Mouse (Mus musculus): ENCODE data around the gene Srebf1. TPM values are rescaled to one million over a fixed set of nuclear protein-coding genes. Genes with fewer than 3 reads are reported as not detected.

Srebf1 gene
- polyA plus RNA-seq, 1 experiment from 2014 or later: 56.2 TPM

DNA sequence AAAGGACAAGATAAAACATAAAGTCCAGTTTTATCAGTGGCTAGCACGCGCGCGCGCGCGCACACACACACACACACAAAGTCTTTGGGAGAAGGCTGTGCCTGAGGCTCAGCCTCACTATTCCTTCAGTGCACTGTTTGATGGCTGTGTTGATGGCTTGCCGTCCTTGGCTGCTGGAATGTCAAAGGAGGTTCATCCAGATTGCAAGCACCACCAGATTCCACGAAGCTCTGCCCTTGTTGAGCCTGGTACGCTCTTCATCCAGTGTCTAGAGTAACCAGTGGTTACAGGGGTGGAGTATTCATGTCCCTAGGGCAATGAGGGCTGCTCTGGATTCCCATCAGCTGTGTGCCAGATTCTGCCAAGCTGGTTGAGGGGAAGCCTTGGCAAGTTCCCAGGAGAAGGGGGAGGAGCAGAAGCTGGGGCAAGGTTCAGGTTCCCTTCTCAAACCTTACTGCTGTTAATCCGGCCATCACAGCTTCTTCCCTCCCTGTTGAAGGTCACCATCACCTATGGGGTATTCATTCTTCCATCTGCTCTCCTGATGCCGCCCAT is 40.2 kb downstream of the Srebf1 start:
- Histone ChIP-seq H3K27me3 (ENCODE audit: low read depth, poor library complexity, severe bottlenecking) (no peaks in the 10 kb centered on the region), H3K9me3 (replicated peaks) (no peaks in the 10 kb centered on the region), H3K36me3 (peaks cover 61% of the 10 kb centered on the region), H3K4me1 (peaks cover 87% of the 10 kb centered on the region), H3K4me3 (no peak overlapping the region), H3K27ac (no peak overlapping the region)
- DNase-seq (ENCODE audit: low spot score): no peak
- 82% methylated on average over 12 of the region's 12 CpGs for WGBS

DNA sequence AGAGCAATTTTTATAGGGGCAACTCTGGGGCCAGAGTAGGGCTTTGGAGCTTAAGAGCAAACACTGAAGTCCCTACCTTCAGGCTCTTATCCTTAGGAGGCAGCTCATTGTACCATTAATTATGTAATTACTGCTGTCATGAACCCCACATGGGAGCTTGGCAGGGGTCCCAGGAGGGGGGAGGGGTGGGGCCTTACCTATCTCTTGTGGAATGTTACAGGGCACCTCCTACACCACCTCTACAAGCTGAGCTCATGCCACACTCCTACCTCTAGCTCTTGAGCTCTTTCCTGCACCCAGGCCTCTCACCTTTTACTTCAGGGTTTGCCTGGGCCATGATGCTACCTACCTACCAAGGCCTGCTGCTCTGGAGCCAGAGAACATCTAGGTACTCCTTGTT is 43.9 kb downstream of the Srebf1 start:
- Histone ChIP-seq H3K4me1 (peaks cover 99% of the 10 kb centered on the region), H3K9me3 (replicated peaks) (no peaks in the 10 kb centered on the region), H3K4me3 (0 out of 2 replicates have a peak overlapping the region, but pooled peaks have one; percentile 77), H3K27me3 (ENCODE audit: low read depth, poor library complexity, severe bottlenecking) (no peaks in the 10 kb centered on the region), H3K36me3 (peaks cover 41% of the 10 kb centered on the region), H3K27ac (peak overlapping the region; percentile 94; the same call in 1 of the 2 replicates)
- no peak for DNase-seq (ENCODE audit: low spot score)

- H3K4me3 ChIP-seq: peak overlapping the region; percentile 77
- WGBS: 52% methylated on average over 6 of the region's 6 CpGs
- H3K27ac ChIP-seq: peak overlapping the region; percentile 94
- no peaks in the 10 kb centered on the region for H3K9me3 ChIP-seq (replicated peaks)
- H3K4me1 ChIP-seq: peaks cover 99% of the 10 kb centered on the region
- DNase-seq (ENCODE audit: low spot score): no peak
- no peaks in the 10 kb centered on the region for H3K27me3 ChIP-seq (ENCODE audit: low read depth, poor library complexity, severe bottlenecking)
- peaks cover 46% of the 10 kb centered on the region for H3K36me3 ChIP-seq
Measured at GRCm38 (mm10) chr11:60178005-60178404, 44.4 kb downstream of the Srebf1 start.

- Histone ChIP-seq H3K27me3 (ENCODE audit: low read depth, poor library complexity, severe bottlenecking) (no peaks in the 10 kb centered on the region), H3K4me1 (peaks cover 99% of the 10 kb centered on the region), H3K36me3 (peaks cover 49% of the 10 kb centered on the region), H3K9me3 (replicated peaks) (no peaks in the 10 kb centered on the region), H3K4me3 (peak overlapping the region; percentile 77), H3K27ac (peak overlapping the region; percentile 94)
- peak; percentile 60 for DNase-seq (ENCODE audit: low spot score)
- WGBS: under 1% methylated on average over 42 of the region's 42 CpGs
Measured at GRCm38 (mm10) chr11:60176975-60177657, 45.3 kb downstream of the Srebf1 start.

DNA sequence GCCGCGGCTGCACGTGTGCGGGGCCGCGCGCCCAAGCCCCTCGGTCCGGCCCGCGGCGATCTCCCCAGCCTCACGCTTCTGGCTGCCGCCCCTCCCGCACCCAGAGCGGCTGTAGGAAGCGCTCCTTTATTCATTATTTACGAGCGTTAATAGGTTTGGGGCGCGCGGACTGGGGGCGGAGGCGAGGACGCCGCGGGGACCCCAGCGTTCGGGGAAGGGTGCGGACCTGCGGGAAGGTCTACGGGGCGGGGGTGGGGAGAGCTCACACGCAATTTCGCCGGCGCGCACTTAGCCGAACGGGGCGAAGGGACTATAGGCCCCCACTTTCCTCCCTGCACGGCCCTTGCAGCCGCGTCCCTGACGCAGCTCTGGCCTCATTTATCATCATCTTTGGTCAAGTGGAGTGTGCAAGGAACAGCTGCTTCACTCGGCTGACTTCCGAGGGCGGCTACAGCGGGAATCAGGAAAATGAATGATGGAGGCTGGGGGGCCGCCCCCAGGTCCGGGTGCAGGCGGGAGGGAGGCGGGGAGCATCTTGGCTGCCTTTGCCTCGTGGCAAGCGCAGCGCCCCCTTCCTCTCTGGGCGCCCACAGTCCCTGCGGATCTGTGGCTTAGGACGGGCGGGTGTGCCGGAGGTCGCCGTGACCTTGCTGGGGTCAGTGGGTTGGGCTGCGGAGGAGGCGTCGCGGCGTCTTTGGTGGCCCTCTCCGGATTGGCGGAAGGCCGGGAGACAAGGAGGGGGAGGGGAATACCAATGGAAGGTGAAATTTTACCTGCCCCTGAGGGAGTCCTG is 46.0 kb downstream of the Srebf1 start:
- under 1% methylated on average over 71 of the region's 71 CpGs for WGBS
- H3K4me1 ChIP-seq: peaks cover 96% of the 10 kb centered on the region
- peak; percentile 89 for DNase-seq (ENCODE audit: low spot score)
- peak overlapping the region; percentile 94 for H3K27ac ChIP-seq
- H3K36me3 ChIP-seq: peaks cover 49% of the 10 kb centered on the region
- H3K4me3 ChIP-seq: peak overlapping the region; percentile 77
- H3K9me3 ChIP-seq (replicated peaks): no peaks in the 10 kb centered on the region
- no peaks in the 10 kb centered on the region for H3K27me3 ChIP-seq (ENCODE audit: low read depth, poor library complexity, severe bottlenecking)

GRCm38 (mm10) chr11:60175371-60176181 is 46.8 kb downstream of the Srebf1 start:
- peak; percentile 75 for DNase-seq (ENCODE audit: low spot score)
- Histone ChIP-seq H3K27ac (peak overlapping the region; percentile 94), H3K4me1 (peaks cover 94% of the 10 kb centered on the region), H3K27me3 (ENCODE audit: low read depth, poor library complexity, severe bottlenecking) (no peaks in the 10 kb centered on the region), H3K4me3 (peak overlapping the region; percentile 77), H3K36me3 (peaks cover 49% of the 10 kb centered on the region), H3K9me3 (replicated peaks) (no peaks in the 10 kb centered on the region)
- WGBS: under 1% methylated on average over 66 of the region's 66 CpGs

GRCm38 (mm10) chr11:60173606-60174184 is 48.7 kb downstream of the Srebf1 start:
- Histone ChIP-seq H3K27me3 (ENCODE audit: low read depth, poor library complexity, severe bottlenecking) (no peaks in the 10 kb centered on the region), H3K27ac (no peak overlapping the region), H3K9me3 (replicated peaks) (no peaks in the 10 kb centered on the region), H3K36me3 (peaks cover 46% of the 10 kb centered on the region), H3K4me1 (peaks cover 89% of the 10 kb centered on the region), H3K4me3 (no peak overlapping the region)
- DNase-seq (ENCODE audit: low spot score): no peak
- WGBS: 71% methylated on average over 10 of the region's 10 CpGs

- no peak overlapping the region for H3K4me3 ChIP-seq
- H3K9me3 ChIP-seq (replicated peaks): no peaks in the 10 kb centered on the region
- DNase-seq (ENCODE audit: low spot score): no peak
- no peak overlapping the region for H3K27ac ChIP-seq
- H3K27me3 ChIP-seq (ENCODE audit: low read depth, poor library complexity, severe bottlenecking): no peaks in the 10 kb centered on the region
- H3K36me3 ChIP-seq: peaks cover 41% of the 10 kb centered on the region
- 83% methylated on average over 3 of the region's 3 CpGs for WGBS
- H3K4me1 ChIP-seq: peaks cover 89% of the 10 kb centered on the region
Measured at GRCm38 (mm10) chr11:60172074-60172473, 50.3 kb downstream of the Srebf1 start.

DNA sequence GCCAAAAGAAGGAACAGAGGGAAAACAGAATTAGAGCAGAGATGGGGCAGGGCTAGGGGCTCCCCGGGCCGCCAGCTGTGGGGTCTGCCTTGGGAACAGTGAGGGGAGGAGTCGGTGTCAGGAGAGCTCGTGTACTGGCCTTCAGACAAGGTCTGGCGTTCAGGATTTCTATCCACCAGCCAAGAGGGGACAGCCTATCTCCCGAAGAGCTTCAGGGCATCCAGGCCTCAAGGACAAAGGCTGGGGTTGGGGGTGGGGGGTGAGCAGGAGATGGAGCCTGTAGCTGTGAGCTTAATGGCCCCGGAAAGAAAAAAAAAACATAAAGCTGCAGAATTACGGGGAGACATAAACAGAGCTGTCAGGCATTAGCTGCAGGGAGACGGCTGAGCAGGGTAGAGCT is 53.6 kb downstream of the Srebf1 start:
- H3K4me3 ChIP-seq: no peak overlapping the region
- no peaks in the 10 kb centered on the region for H3K9me3 ChIP-seq (replicated peaks)
- 40% methylated on average over 9 of the region's 9 CpGs for WGBS
- DNase-seq (ENCODE audit: low spot score): no peak
- peak overlapping the region; percentile 26; the same call in 1 of the 2 replicates for H3K27ac ChIP-seq
- no peaks in the 10 kb centered on the region for H3K27me3 ChIP-seq (ENCODE audit: low read depth, poor library complexity, severe bottlenecking)
- H3K4me1 ChIP-seq: peaks cover 82% of the 10 kb centered on the region
- H3K36me3 ChIP-seq: peaks cover 47% of the 10 kb centered on the region

DNA sequence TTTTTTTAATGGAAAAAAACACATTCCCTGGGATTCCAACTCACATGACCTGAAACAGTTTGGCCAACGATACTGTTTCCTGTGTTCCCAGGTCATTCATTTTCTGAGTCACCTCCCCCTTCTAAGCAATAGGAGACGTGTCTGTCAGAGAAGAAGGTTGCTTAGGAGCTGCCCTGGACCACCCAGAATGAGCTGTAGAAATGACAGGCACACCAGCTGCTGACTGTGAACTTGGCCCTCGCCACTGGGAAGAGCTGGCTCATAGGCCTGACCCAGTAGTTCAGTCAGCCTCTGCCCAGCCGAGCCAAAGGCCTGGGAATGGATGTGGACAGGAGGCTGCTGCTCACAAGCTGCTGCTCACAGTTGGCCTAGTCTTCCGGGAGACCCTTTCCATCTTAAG is 57.3 kb downstream of the Srebf1 start:
- Histone ChIP-seq H3K4me3 (no peak overlapping the region), H3K27me3 (ENCODE audit: low read depth, poor library complexity, severe bottlenecking) (no peaks in the 10 kb centered on the region), H3K4me1 (peaks cover 83% of the 10 kb centered on the region), H3K36me3 (peaks cover 60% of the 10 kb centered on the region), H3K27ac (no peak overlapping the region), H3K9me3 (replicated peaks) (no peaks in the 10 kb centered on the region)
- WGBS: 60% methylated on average over 5 of the region's 5 CpGs
- DNase-seq (ENCODE audit: low spot score): no peak

- Histone ChIP-seq H3K9me3 (replicated peaks) (no peaks in the 10 kb centered on the region), H3K27me3 (ENCODE audit: low read depth, poor library complexity, severe bottlenecking) (no peaks in the 10 kb centered on the region), H3K27ac (no peak overlapping the region), H3K4me3 (no peak overlapping the region), H3K36me3 (peaks cover 60% of the 10 kb centered on the region), H3K4me1 (peaks cover 83% of the 10 kb centered on the region)
- 93% methylated on average over 6 of the region's 6 CpGs for WGBS
- no peak for DNase-seq (ENCODE audit: low spot score)
Measured at GRCm38 (mm10) chr11:60164450-60164849, 57.9 kb downstream of the Srebf1 start.

DNA sequence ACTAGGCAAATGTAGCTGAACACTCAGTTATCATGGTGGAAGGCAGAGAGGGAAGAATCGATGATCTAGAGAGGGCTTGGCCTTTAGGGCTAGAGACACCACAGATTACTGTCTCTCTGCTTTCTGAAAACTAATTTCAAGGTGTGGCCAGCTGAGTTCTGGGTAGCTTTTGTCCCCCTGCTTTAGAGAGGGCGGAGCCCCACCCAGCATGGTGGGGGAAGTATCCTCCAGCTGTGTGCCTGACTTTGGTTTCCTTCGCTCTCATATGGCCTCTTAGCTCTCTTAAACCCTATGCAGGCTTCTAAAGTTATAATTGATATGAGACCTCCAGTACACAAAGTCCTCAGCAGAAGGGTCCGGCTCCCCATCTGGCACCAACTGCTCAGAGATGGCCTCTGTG is 59.0 kb downstream of the Srebf1 start:
- H3K27me3 ChIP-seq (ENCODE audit: low read depth, poor library complexity, severe bottlenecking): no peaks in the 10 kb centered on the region
- H3K27ac ChIP-seq: no peak overlapping the region
- 90% methylated on average over 4 of the region's 4 CpGs for WGBS
- peaks cover 67% of the 10 kb centered on the region for H3K36me3 ChIP-seq
- peaks cover 72% of the 10 kb centered on the region for H3K4me1 ChIP-seq
- DNase-seq (ENCODE audit: low spot score): no peak
- no peak overlapping the region for H3K4me3 ChIP-seq
- no peaks in the 10 kb centered on the region for H3K9me3 ChIP-seq (replicated peaks)
